Mouse (Mus musculus): ENCODE measurements around the gene Mlxipl. TPM values are rescaled to one million over a fixed set of nuclear protein-coding genes. Genes with fewer than 3 reads are reported as not detected.

Mlxipl gene
- polyA plus RNA-seq, 1 experiment from 2014 or later = 0.76 TPM

Other genes starting within 250 kb of the Mlxipl start
- gene Tmem270, start 183.2 kb upstream of the Mlxipl start, polyA plus RNA-seq (2015; fragmentation: Nextera tagmentation; extraction: Ambion mirVana) = not detected in 2 replicates
- gene Cldn13, start 174.4 kb upstream of the Mlxipl start, polyA plus RNA-seq (2015; fragmentation: Nextera tagmentation; extraction: Ambion mirVana) = not detected in 2 replicates
- 8.4 and 10.6 TPM in 2 replicates for gene Mettl27, start 157.5 kb upstream of the Mlxipl start, polyA plus RNA-seq (2015; fragmentation: Nextera tagmentation; extraction: Ambion mirVana)
- gene Cldn4, start 143.0 kb upstream of the Mlxipl start, polyA plus RNA-seq (2015; fragmentation: Nextera tagmentation; extraction: Ambion mirVana) = not detected in 2 replicates
- gene Cldn3, start 103.7 kb upstream of the Mlxipl start, polyA plus RNA-seq (2015; fragmentation: Nextera tagmentation; extraction: Ambion mirVana) = 13.0 and 13.6 TPM in 2 replicates
- 70.6 and 78.0 TPM in 2 replicates for gene Abhd11, start 80.7 kb upstream of the Mlxipl start, polyA plus RNA-seq (2015; fragmentation: Nextera tagmentation; extraction: Ambion mirVana)
- 81.6 and 110 TPM in 2 replicates for gene Stx1a, start 66.4 kb upstream of the Mlxipl start, polyA plus RNA-seq (2015; fragmentation: Nextera tagmentation; extraction: Ambion mirVana)
- gene Dnajc30, start 25.7 kb upstream of the Mlxipl start, polyA plus RNA-seq (2015; fragmentation: Nextera tagmentation; extraction: Ambion mirVana) = 35.2 and 40.4 TPM in 2 replicates
- gene Bud23, start 24.9 kb upstream of the Mlxipl start, polyA plus RNA-seq (2015; fragmentation: Nextera tagmentation; extraction: Ambion mirVana) = 81.9 and 96.3 TPM in 2 replicates
- 27.2 and 27.7 TPM in 2 replicates for gene Vps37d, start 11.6 kb upstream of the Mlxipl start, polyA plus RNA-seq (2015; fragmentation: Nextera tagmentation; extraction: Ambion mirVana)
- 19.2 and 22.0 TPM in 2 replicates for gene Tbl2, start 59.8 kb downstream of the Mlxipl start, polyA plus RNA-seq (2015; fragmentation: Nextera tagmentation; extraction: Ambion mirVana)
- gene Bcl7b, start 78.4 kb downstream of the Mlxipl start, polyA plus RNA-seq (2015; fragmentation: Nextera tagmentation; extraction: Ambion mirVana) = 49.7 and 53.9 TPM in 2 replicates
- gene Baz1b, start 97.4 kb downstream of the Mlxipl start, polyA plus RNA-seq (2015; fragmentation: Nextera tagmentation; extraction: Ambion mirVana) = 34.4 and 39.4 TPM in 2 replicates
- gene Fzd9, start 161.3 kb downstream of the Mlxipl start, polyA plus RNA-seq (2015; fragmentation: Nextera tagmentation; extraction: Ambion mirVana) = 11.9 and 12.4 TPM in 2 replicates